Mouse (Mus musculus) embryo, embryonic 9.5 days (tissue): ENCODE measurements around the gene Wdpcp.

Experiments used
- DNase-seq: peaks from one replicate; pipeline ENCODE4 v3.0.0-alpha.2; 2017; ENCODE audit errors: extremely low spot score

Wdpcp gene

GRCm38 (mm10) chr11:21569456-21570108 is 2.5 kb upstream of the Wdpcp start:
- DNase-seq = no peak

GRCm38 (mm10) chr11:21570109-21570474 is 1.9 kb upstream of the Wdpcp start:
- DNase-seq = no peak

- DNase-seq = no peak
Measured at GRCm38 (mm10) chr11:21570973-21571372, 1.1 kb upstream of the Wdpcp start.

- DNase-seq = no peak
Measured at GRCm38 (mm10) chr11:21581472-21581871, 9.4 kb downstream of the Wdpcp start.

- no peak for DNase-seq
Measured at GRCm38 (mm10) chr11:21583286-21583685, 11.3 kb downstream of the Wdpcp start.

GRCm38 (mm10) chr11:21602497-21602896 is 30.5 kb downstream of the Wdpcp start:
- no peak for DNase-seq

GRCm38 (mm10) chr11:21615915-21616314 is 43.9 kb downstream of the Wdpcp start:
- no peak for DNase-seq

- DNase-seq = no peak
Measured at GRCm38 (mm10) chr11:21634171-21634907, 62.3 kb downstream of the Wdpcp start.

GRCm38 (mm10) chr11:21638341-21638740 is 66.3 kb downstream of the Wdpcp start:
- DNase-seq = peak; percentile 39

GRCm38 (mm10) chr11:21639534-21639933 is 67.5 kb downstream of the Wdpcp start:
- no peak for DNase-seq

GRCm38 (mm10) chr11:21644231-21644630 is 72.2 kb downstream of the Wdpcp start:
- no peak for DNase-seq

GRCm38 (mm10) chr11:21646136-21646535 is 74.1 kb downstream of the Wdpcp start:
- DNase-seq = no peak

- no peak for DNase-seq
Measured at GRCm38 (mm10) chr11:21658985-21659384, 87.0 kb downstream of the Wdpcp start.

- DNase-seq = no peak
Measured at GRCm38 (mm10) chr11:21677034-21677433, 105.0 kb downstream of the Wdpcp start.

- DNase-seq = no peak
Measured at GRCm38 (mm10) chr11:21688441-21688840, 116.4 kb downstream of the Wdpcp start.

GRCm38 (mm10) chr11:21690730-21691129 is 118.7 kb downstream of the Wdpcp start:
- DNase-seq = no peak

- no peak for DNase-seq
Measured at GRCm38 (mm10) chr11:21694087-21694486, 122.1 kb downstream of the Wdpcp start.

GRCm38 (mm10) chr11:21697642-21698041 is 125.6 kb downstream of the Wdpcp start:
- no peak for DNase-seq

GRCm38 (mm10) chr11:21713508-21713907 is 141.5 kb downstream of the Wdpcp start:
- DNase-seq = no peak

GRCm38 (mm10) chr11:21714065-21714464 is 142.0 kb downstream of the Wdpcp start:
- DNase-seq = no peak

GRCm38 (mm10) chr11:21726329-21726728 is 154.3 kb downstream of the Wdpcp start:
- no peak for DNase-seq

GRCm38 (mm10) chr11:21729056-21729455 is 157.0 kb downstream of the Wdpcp start:
- no peak for DNase-seq

- no peak for DNase-seq
Measured at GRCm38 (mm10) chr11:21729961-21730360, 157.9 kb downstream of the Wdpcp start.
